Comparison of ENCODE assay signal across 17 mouse cellular contexts in genomic region chr7:138246684-138247083, GRCm38 (mm10).
DNase-seq lines count a peak whose midpoint lies in the region; ATAC-seq and TF ChIP-seq lines count a peak whose summit lies in the region.
"Had no signal": no experiment of that assay in that cellular context is flagged by ENCODE, and none has a peak within 500 bp of the region (broad histone marks: within the 10 kb centered on the region; RNA-seq: fewer than 3 reads in every experiment).

No protein-coding gene starts in this region.

- no peak for TF ChIP-seq CTCF in lung, adult 2 months (IDR thresholded peaks at IDR 0.05; ENCODE audit: insufficient read depth, low read length)
- no peak for TF ChIP-seq CTCF in gastrocnemius, adult 2 months (IDR thresholded peaks at IDR 0.05)

- peak; percentile 83 for ATAC-seq in embryonic facial prominence, embryonic 14.5 days (ENCODE audit: low read depth)
- ATAC-seq in limb, embryonic 15.5 days (ENCODE audit: insufficient number of reproducible peaks, low FRiP score, low TSS enrichment, low read depth) = 0 out of 2 replicates have a peak, but pooled peaks have one; percentile 44
- ATAC-seq: lung, postnatal 0 days; midbrain, embryonic 15.5 days had no signal

- no peaks in the 10 kb centered on the region for H3K4me1 ChIP-seq in lung, adult 2 months (ENCODE audit: control insufficient read depth, insufficient read depth, low read length)
- H3K4me1 ChIP-seq in embryonic facial prominence, embryonic 14.5 days (ENCODE audit: control insufficient read depth, insufficient read depth, low read length) = no peaks in the 10 kb centered on the region
- peaks cover 5% of the 10 kb centered on the region; the same call in 1 of the 2 replicates for H3K4me1 ChIP-seq in limb, embryonic 15.5 days
- H3K4me1 ChIP-seq: forebrain, embryonic 12.5 days; heart, embryonic 10.5 days; midbrain, embryonic 15.5 days had no signal

- H3K27me3 ChIP-seq in embryonic facial prominence, embryonic 14.5 days (replicated peaks; ENCODE audit: control insufficient read depth, insufficient read depth, low read length) = no peaks in the 10 kb centered on the region
- H3K27me3 ChIP-seq in limb, embryonic 15.5 days = no peaks in the 10 kb centered on the region
- H3K27me3 ChIP-seq: forebrain, embryonic 12.5 days; midbrain, embryonic 15.5 days had no signal

- H3K27ac ChIP-seq in embryonic facial prominence, embryonic 14.5 days (replicated peaks; ENCODE audit: low read depth, low read length) = no peak overlapping the region
- no peak overlapping the region for H3K27ac ChIP-seq in limb, embryonic 15.5 days
- no peak overlapping the region for H3K27ac ChIP-seq in gastrocnemius, adult 2 months
- H3K27ac ChIP-seq: forebrain, embryonic 12.5 days; heart, embryonic 10.5 days; left cerebral cortex, adult 2 months; midbrain, embryonic 15.5 days had no signal

- intact Hi-C loops in gastrocnemius, adult 2 months (cut with DNase I) = loop anchor here (5.0 kb wide), 1 partner anchor 716 kb away; no protein-coding TSS in a partner anchor

- no peak overlapping the region for H3K4me2 ChIP-seq in embryonic facial prominence, embryonic 14.5 days (ENCODE audit: low read depth, low read length)
- H3K4me2 ChIP-seq in limb, embryonic 15.5 days = no peak overlapping the region
- H3K4me2 ChIP-seq: forebrain, embryonic 12.5 days; midbrain, embryonic 15.5 days had no signal

- WGBS in lung, adult 2 months = 13% methylated on average over 2 of the region's 2 CpGs
- WGBS in embryonic facial prominence, embryonic 14.5 days = 29% methylated on average over 2 of the region's 2 CpGs
- 14% methylated on average over 2 of the region's 2 CpGs for WGBS in limb, embryonic 15.5 days

- TF ChIP-seq POLR2A in lung, adult 2 months (IDR thresholded peaks at IDR 0.05; ENCODE audit: borderline replicate concordance, extremely low read depth, low read depth, low read length) = no peak

- peak; percentile 28 for DNase-seq in embryo, embryonic 11 days
- no peak for DNase-seq in embryo, embryonic 10.5 days (ENCODE audit: low spot score)
- DNase-seq in lung, postnatal 10 days = peak; percentile 12
- DNase-seq in lung, adult 2 months = no peak
- peak; percentile 74 for DNase-seq in embryonic facial prominence, embryonic 14.5 days (ENCODE audit: low spot score)
- DNase-seq in frontal cortex, postnatal 36 days (ENCODE audit: low spot score in 2 of 2) = no peak
- DNase-seq in gastrocnemius, adult 2 months = no peak
- DNase-seq: cerebellum, adult 11 months; gastrocnemius, postnatal 14 days; heart, postnatal 14 days; right cerebral cortex, postnatal 25 days had no signal

- no peaks in the 10 kb centered on the region for H3K9me3 ChIP-seq in embryonic facial prominence, embryonic 14.5 days (ENCODE audit: control insufficient read depth, low read length)
- H3K9me3 ChIP-seq in limb, embryonic 15.5 days = no peaks in the 10 kb centered on the region
- H3K9me3 ChIP-seq: forebrain, embryonic 12.5 days; heart, embryonic 10.5 days; midbrain, embryonic 15.5 days had no signal

- no peak overlapping the region for H3K9ac ChIP-seq in embryonic facial prominence, embryonic 14.5 days (ENCODE audit: low read depth, low read length)
- no peak overlapping the region for H3K9ac ChIP-seq in limb, embryonic 15.5 days
- H3K9ac ChIP-seq: forebrain, embryonic 12.5 days; midbrain, embryonic 15.5 days had no signal

- H3K36me3 ChIP-seq in embryonic facial prominence, embryonic 14.5 days (ENCODE audit: control insufficient read depth, insufficient read depth, low read length) = no peaks in the 10 kb centered on the region
- no peaks in the 10 kb centered on the region for H3K36me3 ChIP-seq in limb, embryonic 15.5 days
- H3K36me3 ChIP-seq: forebrain, embryonic 12.5 days; heart, embryonic 10.5 days; midbrain, embryonic 15.5 days had no signal

- no peak overlapping the region for H3K4me3 ChIP-seq in lung, adult 2 months (replicated peaks; ENCODE audit: extremely low read depth, low read depth, low read length)
- no peak overlapping the region for H3K4me3 ChIP-seq in embryonic facial prominence, embryonic 14.5 days (ENCODE audit: low read depth, low read length)
- no peak overlapping the region for H3K4me3 ChIP-seq in limb, embryonic 15.5 days
- H3K4me3 ChIP-seq in gastrocnemius, adult 2 months = no peak overlapping the region
- H3K4me3 ChIP-seq: forebrain, embryonic 12.5 days; heart, embryonic 10.5 days; left cerebral cortex, adult 2 months; midbrain, embryonic 15.5 days had no signal

Comparison
In these comparisons a context has a peak if more than half of its experiments do, and no peak if none do; other contexts are left out.
1. DNase-seq: peak in embryo, embryonic 11 days (single experiment), lung, postnatal 10 days (single experiment) and embryonic facial prominence, embryonic 14.5 days (single experiment); none in embryo, embryonic 10.5 days (single experiment), lung, adult 2 months (single experiment), frontal cortex, postnatal 36 days (0 of 2) and gastrocnemius, adult 2 months (single experiment).